Mouse (Mus musculus) lung, embryonic 15.5 days (tissue): ENCODE results near the gene Tnn. TPM values are rescaled to one million over a fixed set of nuclear protein-coding genes. Genes with fewer than 3 reads are reported as not detected.

Experiments
- ATAC-seq: fragments of 200-750 bp; cut with Nextera tagmentation; 2 replicates; pipeline ENCODE4 v1.8.0; 2017; ENCODE audit warnings: moderate number of reproducible peaks, borderline replicate concordance; ENCODE audit not compliant: low FRiP score, low TSS enrichment; ENCODE audit errors: extremely low read depth
- H3K27ac ChIP-seq: fragments of 300-500 bp; sonication (generic); 2 replicates; pipeline ENCODE4 v1.5.1; 2015; ENCODE audit warnings: moderate library complexity, mild to moderate bottlenecking, inconsistent platforms
- H3K27me3 ChIP-seq: fragments of 300-500 bp; sonication (generic); 2 replicates; pipeline ENCODE4 v1.6.1; 2015; ENCODE audit warnings: inconsistent platforms
- H3K36me3 ChIP-seq: fragments of 300-500 bp; sonication (generic); 2 replicates; pipeline ENCODE4 v1.6.1; 2015; ENCODE audit warnings: inconsistent platforms
- H3K4me1 ChIP-seq: fragments of 300-500 bp; sonication (generic); 2 replicates; pipeline ENCODE4 v1.6.1; 2015; ENCODE audit warnings: inconsistent platforms
- H3K4me2 ChIP-seq: fragments of 300-500 bp; sonication (generic); 2 replicates; pipeline ENCODE4 v1.6.1; 2015; ENCODE audit warnings: inconsistent platforms, mild to moderate bottlenecking, moderate library complexity
- H3K4me3 ChIP-seq: fragments of 300-500 bp; sonication (generic); 2 replicates; pipeline ENCODE4 v1.5.1; 2015; ENCODE audit warnings: mild to moderate bottlenecking, inconsistent platforms
- H3K9ac ChIP-seq: fragments of 300-500 bp; sonication (generic); 2 replicates; pipeline ENCODE4 v1.6.1; 2015; ENCODE audit warnings: inconsistent platforms
- H3K9me3 ChIP-seq: fragments of 300-500 bp; sonication (generic); 2 replicates; pipeline ENCODE4 v1.6.1; 2016; ENCODE audit warnings: inconsistent platforms
- WGBS: fragments of 180-500 bp; shearing (Covaris S2); methylation state at CpG from one replicate; pipeline ENCODE4 v1.1.7; 2015; 5-methylcytosine and 5-hydroxymethylcytosine counted together
- polyA plus RNA-seq: library from polyadenylated mRNA; unstranded; fragments of >200 nt; fragmentation: Nextera tagmentation; extraction: Ambion mirVana; gene quantifications from 2 replicates; pipeline ENCODE4 v1.2.1, GENCODE M21; 2015

Tnn gene
- polyA plus RNA-seq, 1 experiment from 2014 or later, result 0.67 TPM

DNA sequence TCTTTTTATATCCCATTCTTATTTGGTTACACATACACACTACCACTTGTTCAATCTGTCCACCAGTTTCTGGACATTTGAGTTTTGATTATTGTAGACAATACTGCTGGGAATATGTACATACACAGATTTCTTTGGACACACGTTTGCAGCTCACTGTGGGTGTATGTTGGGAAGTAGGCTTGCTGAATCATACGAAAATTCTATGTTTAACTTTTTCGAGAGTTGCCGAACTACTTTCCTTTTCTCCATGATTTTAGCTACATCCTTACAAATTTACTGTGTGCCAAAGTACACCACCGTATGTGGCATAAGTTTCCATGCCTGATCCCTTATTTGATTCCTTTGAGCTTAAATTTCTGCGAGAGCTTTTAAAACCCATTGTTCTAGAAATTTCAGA, 102.5 kb downstream of the Tnn start:
- Histone ChIP-seq H3K4me1 (peaks cover 42% of the 10 kb centered on the region), H3K9me3 (no peaks in the 10 kb centered on the region), H3K4me2 (no peak overlapping the region), H3K9ac (no peak overlapping the region), H3K27ac (no peak overlapping the region), H3K36me3 (no peaks in the 10 kb centered on the region), H3K27me3 (no peaks in the 10 kb centered on the region), H3K4me3 (no peak overlapping the region)
- 92% methylated on average over 6 of the region's 6 CpGs for WGBS
- ATAC-seq, result no peak

- Histone ChIP-seq H3K36me3 (no peaks in the 10 kb centered on the region), H3K9ac (no peak overlapping the region), H3K9me3 (no peaks in the 10 kb centered on the region), H3K4me1 (peaks cover 45% of the 10 kb centered on the region), H3K27me3 (no peaks in the 10 kb centered on the region), H3K27ac (peak overlapping the region; percentile 44), H3K4me2 (no peak overlapping the region), H3K4me3 (no peak overlapping the region)
- 41% methylated on average over 5 of the region's 5 CpGs for WGBS
- ATAC-seq, result no peak
Observed at GRCm38 (mm10) chr1:160049131-160049880, 104.1 kb downstream of the Tnn start.

GRCm38 (mm10) chr1:160047481-160047931, 105.9 kb downstream of the Tnn start:
- H3K36me3 ChIP-seq, result no peaks in the 10 kb centered on the region
- H3K4me2 ChIP-seq, result no peak overlapping the region
- H3K9ac ChIP-seq, result no peak overlapping the region
- no peak overlapping the region for H3K27ac ChIP-seq
- no peaks in the 10 kb centered on the region for H3K27me3 ChIP-seq
- peaks cover 42% of the 10 kb centered on the region for H3K4me1 ChIP-seq
- 85% methylated on average over 7 of the region's 7 CpGs for WGBS
- ATAC-seq, result no peak
- H3K4me3 ChIP-seq, result no peak overlapping the region
- H3K9me3 ChIP-seq, result no peaks in the 10 kb centered on the region

DNA sequence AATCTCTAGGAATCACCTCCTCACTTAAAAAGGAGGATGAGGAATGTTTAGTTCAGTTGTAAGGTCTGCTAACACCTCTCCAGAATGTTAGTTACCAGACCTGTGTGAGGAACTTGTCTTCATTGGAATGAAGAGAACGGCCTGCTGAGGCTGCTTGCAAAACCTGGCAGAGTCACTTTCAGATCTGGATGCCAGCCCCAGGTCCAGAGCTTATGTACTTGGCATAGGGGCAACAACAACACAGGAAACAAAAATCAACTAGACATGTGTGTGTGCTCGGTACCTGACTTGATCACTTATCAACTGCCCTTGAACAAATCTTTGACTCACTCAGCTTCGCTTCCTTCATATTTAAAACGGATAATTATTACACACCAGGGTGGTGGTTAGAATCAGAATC, 106.6 kb downstream of the Tnn start:
- ATAC-seq, result no peak
- H3K27ac ChIP-seq, result no peak overlapping the region
- no peaks in the 10 kb centered on the region for H3K27me3 ChIP-seq
- no peaks in the 10 kb centered on the region for H3K9me3 ChIP-seq
- H3K9ac ChIP-seq, result no peak overlapping the region
- WGBS, result 71% methylated on average over 4 of the region's 4 CpGs
- peaks cover 42% of the 10 kb centered on the region for H3K4me1 ChIP-seq
- no peak overlapping the region for H3K4me3 ChIP-seq
- H3K36me3 ChIP-seq, result no peaks in the 10 kb centered on the region
- 0 out of 2 replicates have a peak overlapping the region, but pooled peaks have one; percentile 7 for H3K4me2 ChIP-seq

GRCm38 (mm10) chr1:160045971-160046370, 107.4 kb downstream of the Tnn start:
- peak overlapping the region; percentile 77 for H3K4me2 ChIP-seq
- no peak overlapping the region for H3K4me3 ChIP-seq
- H3K36me3 ChIP-seq, result no peaks in the 10 kb centered on the region
- H3K27ac ChIP-seq, result no peak overlapping the region
- peaks cover 42% of the 10 kb centered on the region for H3K4me1 ChIP-seq
- H3K27me3 ChIP-seq, result no peaks in the 10 kb centered on the region
- H3K9me3 ChIP-seq, result no peaks in the 10 kb centered on the region
- WGBS, result 76% methylated on average over 5 of the region's 5 CpGs
- H3K9ac ChIP-seq, result no peak overlapping the region
- no peak for ATAC-seq

GRCm38 (mm10) chr1:160045056-160045715, 108.2 kb downstream of the Tnn start:
- H3K9ac ChIP-seq, result peak overlapping the region; percentile 61; the same call in 1 of the 2 replicates
- peaks cover 44% of the 10 kb centered on the region for H3K4me1 ChIP-seq
- no peaks in the 10 kb centered on the region for H3K27me3 ChIP-seq
- H3K9me3 ChIP-seq, result no peaks in the 10 kb centered on the region
- H3K4me3 ChIP-seq, result peak overlapping the region; percentile 50
- no peak for ATAC-seq
- WGBS, result 45% methylated on average over 3 of the region's 3 CpGs
- H3K27ac ChIP-seq, result peak overlapping the region; percentile 80
- no peaks in the 10 kb centered on the region for H3K36me3 ChIP-seq
- H3K4me2 ChIP-seq, result peak overlapping the region; percentile 77

- Histone ChIP-seq H3K9me3 (no peaks in the 10 kb centered on the region), H3K4me2 (peak within 1 kb of the TSS; percentile 77), H3K4me3 (peak within 1 kb of the TSS; percentile 50), H3K27me3 (no peaks in the 10 kb centered on the region), H3K4me1 (peaks cover 41% of the 10 kb centered on the region), H3K36me3 (no peaks in the 10 kb centered on the region), H3K9ac (peak within 1 kb of the TSS; percentile 61), H3K27ac (peak within 1 kb of the TSS; percentile 80)
- WGBS, result under 1% methylated on average over 33 of the region's 33 CpGs
- ATAC-seq, result peak; percentile 87
Observed at GRCm38 (mm10) chr1:160044237-160045021, 109.0 kb downstream of the Tnn start, which contains the start of gene 4930523C07Rik. Gene 4930523C07Rik (plus strand): TSS chr1:160044382.

- Histone ChIP-seq H3K27ac (peak overlapping the region; percentile 80; the same call in 1 of the 2 replicates), H3K9ac (peak overlapping the region; percentile 61; the same call in 1 of the 2 replicates), H3K9me3 (no peaks in the 10 kb centered on the region), H3K4me1 (peaks cover 34% of the 10 kb centered on the region), H3K27me3 (no peaks in the 10 kb centered on the region), H3K36me3 (no peaks in the 10 kb centered on the region), H3K4me3 (peak overlapping the region; percentile 50), H3K4me2 (peak overlapping the region; percentile 77)
- 73% methylated on average over 13 of the region's 13 CpGs for WGBS
- no peak for ATAC-seq
Observed at GRCm38 (mm10) chr1:160043271-160043975, 110.0 kb downstream of the Tnn start.

- ATAC-seq, result no peak
- Histone ChIP-seq H3K4me3 (no peak overlapping the region), H3K9me3 (no peaks in the 10 kb centered on the region), H3K4me1 (peaks cover 31% of the 10 kb centered on the region), H3K9ac (no peak overlapping the region), H3K36me3 (no peaks in the 10 kb centered on the region), H3K27ac (no peak overlapping the region), H3K27me3 (no peaks in the 10 kb centered on the region), H3K4me2 (no peak overlapping the region)
- WGBS, result 78% methylated on average over 7 of the region's 7 CpGs
Observed at GRCm38 (mm10) chr1:160042351-160042750, 111.0 kb downstream of the Tnn start.

DNA sequence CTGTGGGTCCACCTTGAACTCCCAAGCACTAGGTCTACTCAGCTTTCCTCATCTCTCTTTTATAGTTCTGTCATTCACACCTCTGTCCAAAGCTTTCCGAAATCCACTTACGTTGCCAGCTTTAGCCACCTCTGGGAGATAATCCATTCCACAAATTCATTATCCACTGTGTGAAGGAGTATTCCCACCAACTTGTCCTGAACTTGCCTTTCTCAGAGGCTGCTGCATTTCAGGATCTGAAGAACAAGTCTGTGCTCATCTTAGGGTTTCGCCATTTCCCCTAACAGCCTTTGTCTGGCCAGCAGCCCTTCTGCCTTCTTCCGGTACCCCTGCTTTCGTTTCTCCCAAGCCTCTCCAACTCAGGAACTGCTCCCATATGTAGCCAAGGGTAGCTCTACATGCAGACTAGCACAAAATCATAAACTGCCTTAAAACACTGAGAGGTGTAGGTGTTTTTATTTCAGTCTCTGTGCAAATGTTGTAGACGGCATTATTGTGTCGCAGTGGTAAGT, 112.1 kb downstream of the Tnn start:
- Histone ChIP-seq H3K4me2 (no peak overlapping the region), H3K4me1 (peaks cover 35% of the 10 kb centered on the region), H3K4me3 (no peak overlapping the region), H3K27ac (no peak overlapping the region), H3K9me3 (no peaks in the 10 kb centered on the region), H3K36me3 (no peaks in the 10 kb centered on the region), H3K9ac (no peak overlapping the region), H3K27me3 (no peaks in the 10 kb centered on the region)
- no peak for ATAC-seq
- WGBS, result 87% methylated on average over 7 of the region's 7 CpGs
